Mouse (Mus musculus) erythroid progenitor cell, adult 5-6 weeks (primary cell): ENCODE data around the gene Mfge8. TPM values are rescaled to one million over a fixed set of nuclear protein-coding genes. Genes with fewer than 3 reads are reported as not detected.

Experiments
- ATAC-seq: replicated peaks from 2 replicates; pipeline ENCODE4 v1.8.0; 2016; ENCODE audit warnings: moderate number of reproducible peaks, mild to moderate bottlenecking, moderate TSS enrichment, inconsistent platforms; ENCODE audit not compliant: poor library complexity, low FRiP score, severe bottlenecking
- total RNA-seq, 2 experiments: library from RNA; stranded (forward) in 1 of 2; stranded (reverse) in 1 of 2; fragments of 150-400 nt in 1 of 2; fragments of 186-747, 209-891 nt in 1 of 2; gene quantifications; 2 replicates each; pipeline versions ENCODE4 v1.2.3 to v1.2.4; 2015 to 2017; ENCODE audit warnings: low replicate concordance in 2 of 2

Gene Mfge8
- total RNA-seq, 2 experiments from 2014 or later, result 2.5 TPM; not detected in 1

DNA sequence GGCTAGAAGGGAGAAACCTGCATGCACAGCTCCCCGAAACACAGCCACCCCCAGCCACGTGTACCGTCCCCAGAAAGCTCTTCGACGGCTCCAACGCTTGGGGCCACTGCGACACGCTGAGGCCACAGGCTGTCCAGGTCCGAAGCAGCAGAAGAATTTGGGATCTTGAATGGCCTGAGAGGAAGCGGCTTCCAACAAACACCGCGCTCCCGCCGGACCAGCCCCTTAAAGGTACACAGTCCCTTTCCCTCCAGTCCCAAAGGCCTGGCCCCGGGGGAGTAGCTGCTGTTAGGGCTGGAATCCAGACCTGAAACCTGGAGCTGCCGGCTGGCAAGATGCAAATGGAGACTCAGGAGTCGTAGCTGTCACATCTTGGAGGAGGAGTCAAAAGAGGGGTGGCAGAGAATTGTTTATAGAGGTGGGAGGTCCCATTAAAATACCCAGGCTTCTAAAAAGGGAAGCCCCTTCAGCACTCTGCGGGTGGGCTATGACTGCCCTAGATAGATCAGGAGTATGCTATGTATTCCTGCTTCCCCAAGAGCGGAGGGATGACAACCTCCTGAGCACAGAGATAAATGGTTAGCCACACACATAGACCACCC is 17.9 kb downstream of the Mfge8 start, which contains the start of gene Hapln3:
TSS of gene Hapln3 (minus strand) at position 176 of the 602 bp plus-strand sequence.
- no peak for ATAC-seq

DNA sequence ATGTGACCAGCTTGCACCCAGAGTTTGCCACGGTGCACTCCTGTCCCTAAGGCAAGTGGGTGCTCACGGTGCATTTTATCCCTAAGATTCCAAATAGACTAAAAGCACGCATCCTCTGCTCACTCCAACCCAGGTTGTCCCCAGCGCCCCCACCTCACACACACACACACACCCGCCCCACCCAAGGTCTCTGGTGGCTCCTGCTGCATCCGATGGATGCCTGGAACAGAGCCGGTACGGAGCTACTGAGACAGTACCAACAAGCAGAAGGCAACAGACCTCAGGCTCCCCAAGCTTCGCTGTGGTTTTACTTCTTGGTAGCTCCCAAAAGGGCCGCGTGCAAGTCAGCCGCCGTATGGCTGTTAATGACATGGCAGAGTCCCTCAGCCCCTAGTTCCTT is 18.5 kb downstream of the Mfge8 start:
- no peak for ATAC-seq

DNA sequence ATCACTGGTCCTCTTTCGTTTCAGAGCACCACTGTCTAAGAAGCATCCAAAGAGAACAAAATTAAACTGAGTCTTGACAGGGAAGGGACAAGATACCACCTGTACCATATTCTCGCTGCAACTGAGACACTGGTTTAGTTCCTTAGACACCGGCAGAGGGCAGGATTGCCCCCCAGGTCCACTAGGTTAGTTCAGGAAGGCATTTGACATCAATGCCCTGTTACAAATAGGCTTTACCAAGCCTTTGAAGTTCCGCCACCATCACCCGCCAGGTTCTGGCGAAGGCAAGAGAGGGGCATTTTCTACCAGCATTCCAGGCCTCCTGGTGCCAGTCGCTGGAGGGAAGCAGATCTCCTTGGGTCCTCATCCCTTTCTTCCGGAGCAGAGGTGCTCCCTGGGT is 19.0 kb downstream of the Mfge8 start:
- no peak for ATAC-seq

DNA sequence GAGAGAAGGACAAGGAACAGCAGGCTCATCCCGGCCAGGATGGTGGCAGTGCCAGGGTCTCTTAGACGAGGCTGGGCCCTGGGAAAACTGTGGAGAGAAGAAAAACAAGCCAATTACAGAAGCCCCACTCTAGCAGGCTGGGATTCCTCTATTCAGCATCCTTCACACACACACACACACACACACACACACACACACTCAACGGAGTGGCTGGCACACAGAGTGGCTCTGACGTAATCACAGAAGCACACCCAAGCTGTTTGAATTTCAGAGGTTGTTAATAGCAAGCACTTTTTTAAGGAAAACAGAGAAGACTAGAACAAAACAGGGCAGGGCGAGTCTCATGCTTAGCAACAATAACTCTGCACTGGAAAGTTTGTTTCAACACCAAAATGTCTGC is 25.4 kb downstream of the Mfge8 start:
- no peak for ATAC-seq

DNA sequence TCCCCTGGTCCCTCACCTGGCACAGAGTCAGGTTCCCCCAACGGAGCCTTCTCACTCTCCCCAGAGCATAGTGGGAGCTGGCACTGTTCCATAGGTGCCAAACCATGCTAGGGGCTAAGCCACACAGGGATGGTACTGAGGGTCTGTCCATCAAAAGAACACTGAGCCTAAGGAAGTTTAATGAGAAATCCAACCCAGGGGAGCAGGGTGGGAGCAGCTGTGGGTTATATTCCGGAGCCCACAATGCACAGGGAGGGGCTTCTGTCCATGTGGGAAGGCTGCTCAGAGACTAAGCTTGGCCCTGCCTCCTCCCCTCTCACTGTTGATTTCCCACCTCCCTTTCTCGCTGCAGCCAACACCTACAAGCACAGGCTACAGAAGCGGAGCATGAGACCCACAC is 35.0 kb downstream of the Mfge8 start:
- no peak for ATAC-seq

DNA sequence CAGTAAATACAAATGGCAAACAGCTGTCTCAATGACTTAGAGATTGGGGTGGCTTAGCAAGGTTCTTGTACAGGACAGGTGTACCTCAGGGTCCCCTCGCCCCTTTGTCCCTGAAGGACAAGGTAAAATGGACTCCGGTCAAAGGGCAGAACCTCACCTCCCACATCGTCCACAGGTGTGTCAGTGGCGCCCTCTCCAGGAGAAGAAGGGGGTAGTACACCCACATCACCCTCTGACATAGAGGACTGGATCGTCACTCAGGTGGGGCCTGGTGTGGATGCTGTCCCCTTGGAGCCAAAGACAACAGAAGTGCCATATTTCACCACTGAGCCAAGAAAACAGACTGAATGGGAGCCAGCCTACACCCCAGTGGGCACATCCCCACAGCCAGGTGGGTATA is 52.4 kb downstream of the Mfge8 start:
- ATAC-seq, result no peak

DNA sequence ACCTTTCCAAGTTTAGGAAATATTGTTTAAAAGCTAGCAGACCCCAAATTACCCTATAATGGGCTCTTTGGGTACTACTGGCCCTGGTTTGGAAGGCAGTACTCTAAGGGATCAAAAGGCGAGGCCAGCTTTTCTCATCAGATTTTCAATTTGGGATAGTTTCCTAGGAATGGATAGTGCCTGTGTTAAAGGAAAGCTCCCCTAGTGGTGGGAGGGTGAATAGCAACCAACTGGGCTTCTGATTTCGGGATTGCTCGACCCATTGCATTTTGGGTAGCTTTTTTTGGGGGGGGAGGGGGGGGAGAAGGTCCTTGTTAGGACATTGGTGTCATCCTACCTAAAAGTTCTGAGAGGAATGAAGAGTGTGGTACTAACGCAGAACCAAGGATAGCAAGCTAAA is 59.7 kb downstream of the Mfge8 start:
- ATAC-seq, result no peak

Other genes starting within 250 kb of the Mfge8 start
- 649 and 766 TPM in 2 replicates for gene Isg20, start 235.6 kb downstream of the Mfge8 start, total RNA-seq (2015; ENCODE audit: low replicate concordance)
- gene Isg20, start 235.6 kb downstream of the Mfge8 start, total RNA-seq (2017; ENCODE audit: low replicate concordance), result 322 and 333 TPM in 2 replicates
- gene Acan, start 95.6 kb downstream of the Mfge8 start, total RNA-seq (2015; ENCODE audit: low replicate concordance), result not detected in 2 replicates
- gene Acan, start 95.6 kb downstream of the Mfge8 start, total RNA-seq (2017; ENCODE audit: low replicate concordance), result not detected in 2 replicates
- gene Hapln3, start 18.0 kb downstream of the Mfge8 start, total RNA-seq (2015; ENCODE audit: low replicate concordance), result not detected in 2 replicates
- gene Hapln3, start 18.0 kb downstream of the Mfge8 start, total RNA-seq (2017; ENCODE audit: low replicate concordance), result not detected in 2 replicates
- 39.0 and 39.6 TPM in 2 replicates for gene Abhd2, start 124.1 kb upstream of the Mfge8 start, total RNA-seq (2015; ENCODE audit: low replicate concordance)
- 21.9 and 27.0 TPM in 2 replicates for gene Abhd2, start 124.1 kb upstream of the Mfge8 start, total RNA-seq (2017; ENCODE audit: low replicate concordance)
- gene Rlbp1, start 238.0 kb upstream of the Mfge8 start, total RNA-seq (2015; ENCODE audit: low replicate concordance), result not detected in 2 replicates
- gene Rlbp1, start 238.0 kb upstream of the Mfge8 start, total RNA-seq (2017; ENCODE audit: low replicate concordance), result not detected in 2 replicates
- gene Fanci, start 242.9 kb upstream of the Mfge8 start, total RNA-seq (2015; ENCODE audit: low replicate concordance), result 17.3 and 20.1 TPM in 2 replicates
- gene Fanci, start 242.9 kb upstream of the Mfge8 start, total RNA-seq (2017; ENCODE audit: low replicate concordance), result 30.4 and 63.0 TPM in 2 replicates